ENCODE assay signal across 8 mouse cellular contexts in the genomic region with DNA sequence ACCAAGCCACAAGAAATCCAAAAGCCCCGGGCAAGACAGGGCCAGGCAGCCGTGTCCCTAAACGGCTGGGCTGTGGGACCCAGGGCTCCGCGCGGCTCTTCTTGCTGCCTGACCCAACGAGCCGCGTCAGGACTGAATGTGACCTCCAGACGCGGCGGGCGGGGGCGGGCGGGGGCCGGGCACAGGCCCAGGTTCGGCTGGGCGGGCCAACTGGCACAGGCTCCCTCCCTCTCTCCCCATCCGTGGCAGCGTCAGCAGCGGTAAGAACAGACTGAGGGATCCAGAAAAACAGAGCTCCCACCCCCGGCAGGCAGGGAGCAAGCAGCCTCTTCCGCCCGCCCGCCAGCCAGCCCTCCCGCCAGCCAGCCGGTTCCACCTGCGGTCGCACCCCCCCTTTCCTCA. TPM values are rescaled to one million over a fixed set of nuclear protein-coding genes. Genes with fewer than 3 reads are reported as not detected.
DNase-seq lines count a peak whose midpoint lies in the region; ATAC-seq and TF ChIP-seq lines count a peak whose summit lies in the region.

No protein-coding gene starts in this region.

- no peaks in the 10 kb centered on the region for H3K9me3 ChIP-seq in ES-Bruce4 (replicated peaks; ENCODE audit: control insufficient read depth, insufficient read depth, low read length, poor library complexity, severe bottlenecking)
- H3K9me3 ChIP-seq in liver, postnatal 0 days (ENCODE audit: low read length), result no peaks in the 10 kb centered on the region
- H3K9me3 ChIP-seq in neural tube, embryonic 13.5 days, result no peaks in the 10 kb centered on the region

- no peaks in the 10 kb centered on the region for H3K27me3 ChIP-seq in ES-Bruce4 (ENCODE audit: control insufficient read depth, insufficient read depth, low read length, poor library complexity, severe bottlenecking)
- no peaks in the 10 kb centered on the region for H3K27me3 ChIP-seq in liver, postnatal 0 days (ENCODE audit: insufficient read depth, low read length)
- H3K27me3 ChIP-seq in neural tube, embryonic 13.5 days, result no peaks in the 10 kb centered on the region

- 0 out of 2 replicates have a peak overlapping the region, but pooled peaks have one; percentile 6 for H3K4me3 ChIP-seq in ES-Bruce4 (ENCODE audit: low read depth, low read length)
- H3K4me3 ChIP-seq in liver, postnatal 0 days (ENCODE audit: low read depth, low read length), result peak overlapping the region; percentile 44
- peak overlapping the region; percentile 29 for H3K4me3 ChIP-seq in neural tube, embryonic 13.5 days

- WGBS in liver, postnatal 0 days (ENCODE audit: insufficient replicate concordance), result 10% methylated on average over 27 of the region's 29 CpGs
- 1% methylated on average over 17 of the region's 29 CpGs for WGBS in neural tube, embryonic 13.5 days

- H3K36me3 ChIP-seq in ES-Bruce4 (ENCODE audit: control insufficient read depth, insufficient read depth, low read length, poor library complexity, severe bottlenecking), result no peaks in the 10 kb centered on the region
- H3K36me3 ChIP-seq in liver, postnatal 0 days (replicated peaks; ENCODE audit: insufficient read depth, low read length), result peaks cover 7% of the 10 kb centered on the region
- H3K36me3 ChIP-seq in neural tube, embryonic 13.5 days, result peaks cover 21% of the 10 kb centered on the region

- peak; percentile 58 for ATAC-seq in frontal cortex, adult (ENCODE audit: low TSS enrichment)
- peak; percentile 44 for ATAC-seq in liver, postnatal 0 days
- ATAC-seq in neural tube, embryonic 13.5 days (ENCODE audit: low read depth), result peak; percentile 29

- peaks cover 19% of the 10 kb centered on the region for H3K4me1 ChIP-seq in ES-Bruce4 (ENCODE audit: control insufficient read depth, insufficient read depth, low read length)
- peaks cover 49% of the 10 kb centered on the region for H3K4me1 ChIP-seq in liver, postnatal 0 days (ENCODE audit: insufficient read depth)
- peaks cover 94% of the 10 kb centered on the region for H3K4me1 ChIP-seq in neural tube, embryonic 13.5 days (replicated peaks)

- TF ChIP-seq POLR2A in ES-Bruce4 (IDR thresholded peaks at IDR 0.05; ENCODE audit: insufficient read depth, low read length), result no peak

- H3K27ac ChIP-seq in ES-Bruce4 (ENCODE audit: insufficient read depth, low read length), result no peak overlapping the region
- peak overlapping the region; percentile 57 for H3K27ac ChIP-seq in liver, postnatal 0 days (ENCODE audit: low read depth)
- H3K27ac ChIP-seq in neural tube, embryonic 13.5 days (replicated peaks), result peak overlapping the region; percentile 86

- peak overlapping the region; percentile 72 for H3K4me2 ChIP-seq in liver, postnatal 0 days (ENCODE audit: low read depth, low read length)
- peak overlapping the region; percentile 59 for H3K4me2 ChIP-seq in neural tube, embryonic 13.5 days

- H3K9ac ChIP-seq in ES-Bruce4 (ENCODE audit: low read depth, poor library complexity, severe bottlenecking), result peak overlapping the region; percentile 57
- H3K9ac ChIP-seq in liver, postnatal 0 days (replicated peaks), result peak overlapping the region; percentile 44
- peak overlapping the region; percentile 72 for H3K9ac ChIP-seq in neural tube, embryonic 13.5 days

- TF ChIP-seq EP300 in ES-Bruce4 (IDR thresholded peaks at IDR 0.05; ENCODE audit: insufficient read depth, low read depth, low read length), result no peak
- no peak for TF ChIP-seq EP300 in liver, postnatal 0 days (IDR thresholded peaks at IDR 0.05; ENCODE audit: low read depth)

- no peak for TF ChIP-seq CTCF in ES-Bruce4 (IDR thresholded peaks at IDR 0.05; ENCODE audit: low read depth, low read length)
- no peak for TF ChIP-seq CTCF in liver, postnatal 0 days (IDR thresholded peaks at IDR 0.05; ENCODE audit: low read depth)

- DNase-seq in cerebellum, adult 11-12 months, result peak; percentile 84
- DNase-seq in heart, postnatal 4 days, result peak; percentile 85
- DNase-seq in layer of hippocampus, adult 8-10 months (ENCODE audit: low spot score in 2 of 2), result peak; percentile 72 to 77
- peak; percentile 74 for DNase-seq in liver, postnatal 0 days
- peak; percentile 18 to 52 for DNase-seq in thymus, postnatal 36 days

RNA-seq across cellular contexts. Expression of a gene that starts 55.2 kb away (rescaled TPM):
- 1.7 and 2.0 TPM in 2 replicates for polyA plus RNA-seq in ES-Bruce4 (2011; ENCODE audit: insufficient read depth, insufficient read length, low read depth, missing spikeins)
- total RNA-seq in heart, postnatal 4 days (2021), result 1 to 10 TPM; 1.2 to 1.3 TPM
- under 1 TPM in 3 of 4 experiments, not detected in 1; 0.37 to 0.66 (median 0.45) TPM for total RNA-seq in layer of hippocampus, adult 8-10 months (2022)
- 0.21 and 0.27 TPM in 2 replicates for polyA plus RNA-seq in liver, postnatal 0 days (2015; fragmentation: Nextera tagmentation; extraction: Ambion mirVana)
- 7.0 and 8.5 TPM in 2 replicates for polyA plus RNA-seq in neural tube, embryonic 13.5 days (2015; fragmentation: Nextera tagmentation; extraction: Ambion mirVana)

Comparison
In these comparisons a context has a peak if more than half of its experiments do, and no peak if none do; other contexts are left out.
1. DNase-seq: peak in every context shown above with its lines; median percentile 85 in heart, postnatal 4 days; 84 in cerebellum, adult 11-12 months; 74 in layer of hippocampus, adult 8-10 months; 74 in liver, postnatal 0 days; 35 in thymus, postnatal 36 days.